9 mouse cellular contexts compared by ENCODE assay signal in genomic region chr16:38304460-38305194, GRCm38 (mm10). TPM values are rescaled to one million over a fixed set of nuclear protein-coding genes. Genes with fewer than 3 reads are reported as not detected.
DNase-seq lines count a peak whose midpoint lies in the region; ATAC-seq and TF ChIP-seq lines count a peak whose summit lies in the region.
"Had no signal": no experiment of that assay in that cellular context is flagged by ENCODE, and none has a peak within 500 bp of the region (broad histone marks: within the 10 kb centered on the region; RNA-seq: fewer than 3 reads in every experiment).

No protein-coding gene starts in this region.

- 82% methylated on average over 17 of the region's 17 CpGs for WGBS in limb, embryonic 10.5 days

- no peak for TF ChIP-seq CTCF in E14TG2a.4 (conservative IDR thresholded peaks at IDR 0.05; ENCODE audit: low read length)

- ATAC-seq in megakaryocyte, adult 5-6 weeks (ENCODE audit: poor library complexity, severe bottlenecking): no peak
- ATAC-seq: inflammation-experienced regulatory T-cells, adult 6 months had no signal

- DNase-seq in 416B (ENCODE audit: low read depth): peak; percentile 89
- DNase-seq in gastrocnemius, postnatal 10 days: peak; percentile 45
- DNase-seq in kidney, postnatal 25 days: peak; percentile 79 to 89
- DNase-seq in limb, embryonic 10.5 days (ENCODE audit: low spot score): no peak
- DNase-seq in right cerebral cortex, adult 2 months (ENCODE audit: low spot score in 2 of 2): no peak
- DNase-seq in spleen, postnatal 14 days (ENCODE audit: low spot score in 2 of 2): no peak

- peak overlapping the region; percentile 43 for H3K4me3 ChIP-seq in E14TG2a.4 (replicated peaks; ENCODE audit: low read length)
- H3K4me3 ChIP-seq in limb, embryonic 10.5 days: no peak overlapping the region

- H3K4me1 ChIP-seq in E14TG2a.4 (replicated peaks; ENCODE audit: low read depth, low read length): peaks cover 35% of the 10 kb centered on the region
- H3K4me1 ChIP-seq in limb, embryonic 10.5 days: peaks cover 20% of the 10 kb centered on the region

- peaks cover 31% of the 10 kb centered on the region for H3K27me3 ChIP-seq in E14TG2a.4 (ENCODE audit: insufficient read depth, low read length)
- H3K27me3 ChIP-seq in limb, embryonic 10.5 days (ENCODE audit: low read depth, poor library complexity, severe bottlenecking): no peaks in the 10 kb centered on the region

- no peaks in the 10 kb centered on the region for H3K9me3 ChIP-seq in E14TG2a.4 (ENCODE audit: low read length)
- no peaks in the 10 kb centered on the region for H3K9me3 ChIP-seq in limb, embryonic 10.5 days (replicated peaks)

- no peaks in the 10 kb centered on the region for H3K36me3 ChIP-seq in E14TG2a.4 (ENCODE audit: insufficient read depth, low read length)
- no peaks in the 10 kb centered on the region for H3K36me3 ChIP-seq in limb, embryonic 10.5 days

- no peak overlapping the region for H3K27ac ChIP-seq in limb, embryonic 10.5 days

RNA-seq across cellular contexts. Expression of gene Nr1i2, which starts 10.0 kb away (rescaled TPM):
- not detected for total RNA-seq in gastrocnemius, postnatal 10 days (2021)
- total RNA-seq in megakaryocyte, adult 5-6 weeks (2015): not detected in 2 replicates
- total RNA-seq in megakaryocyte, adult 5-6 weeks (2017): not detected in 2 replicates
- not detected in 2 replicates for polyA plus RNA-seq in limb, embryonic 10.5 days (2016; fragmentation: Nextera tagmentation; extraction: Ambion mirVana)
- polyA plus RNA-seq: inflammation-experienced regulatory T-cells, adult 6 months had no signal

RNA-seq across cellular contexts. Expression of gene Maats1, which starts 37.3 kb away (rescaled TPM):
- total RNA-seq in gastrocnemius, postnatal 10 days (2021): under 1 TPM in 1 of 2 experiments, not detected in 1; 0.11 TPM
- not detected in 2 replicates for total RNA-seq in megakaryocyte, adult 5-6 weeks (2015)
- not detected in 2 replicates for total RNA-seq in megakaryocyte, adult 5-6 weeks (2017)
- 0.10 TPM in 1 of 2 replicates, not detected in the other for polyA plus RNA-seq in limb, embryonic 10.5 days (2016; fragmentation: Nextera tagmentation; extraction: Ambion mirVana)

RNA-seq across cellular contexts. Expression of gene Cox17, which starts 42.2 kb away (rescaled TPM):
- 100 to 1,000 TPM; 127 to 139 TPM for total RNA-seq in gastrocnemius, postnatal 10 days (2021)
- total RNA-seq in megakaryocyte, adult 5-6 weeks (2015): 89.3 and 106 TPM in 2 replicates
- 210 and 268 TPM in 2 replicates for total RNA-seq in megakaryocyte, adult 5-6 weeks (2017)
- polyA plus RNA-seq in limb, embryonic 10.5 days (2016; fragmentation: Nextera tagmentation; extraction: Ambion mirVana): 119 and 132 TPM in 2 replicates

RNA-seq across cellular contexts. Expression of gene Gm21987, which starts 42.2 kb away (rescaled TPM):
- not detected for total RNA-seq in gastrocnemius, postnatal 10 days (2021)
- total RNA-seq in megakaryocyte, adult 5-6 weeks (2015): not detected in 2 replicates
- total RNA-seq in megakaryocyte, adult 5-6 weeks (2017): not detected in 2 replicates
- not detected in 2 replicates for polyA plus RNA-seq in limb, embryonic 10.5 days (2016; fragmentation: Nextera tagmentation; extraction: Ambion mirVana)
- polyA plus RNA-seq: inflammation-experienced regulatory T-cells, adult 6 months had no signal

RNA-seq across cellular contexts. Expression of gene Popdc2, which starts 57.4 kb away (rescaled TPM):
- total RNA-seq in gastrocnemius, postnatal 10 days (2021): 10 to 100 TPM; 56.0 to 67.3 TPM
- total RNA-seq in megakaryocyte, adult 5-6 weeks (2015): 0.38 and 3.9 TPM in 2 replicates
- 1.8 TPM in 1 of 2 replicates, not detected in the other for total RNA-seq in megakaryocyte, adult 5-6 weeks (2017)
- 1.3 and 3.1 TPM in 2 replicates for polyA plus RNA-seq in limb, embryonic 10.5 days (2016; fragmentation: Nextera tagmentation; extraction: Ambion mirVana)

Comparison
In these comparisons a context has a peak if more than half of its experiments do, and no peak if none do; other contexts are left out.
1. DNase-seq: peak in 416B (single experiment), gastrocnemius, postnatal 10 days (single experiment) and kidney, postnatal 25 days (2 of 2); none in limb, embryonic 10.5 days (single experiment), right cerebral cortex, adult 2 months (0 of 2) and spleen, postnatal 14 days (0 of 2).